Mouse (Mus musculus) cerebellum, adult 18-20 months (tissue): Measurements from ENCODE around the gene Bpgm.

Experiments used
- DNase-seq, 2 experiments: peaks; one replicate each; pipeline ENCODE4 v3.0.0; 2021

The Bpgm gene

DNA sequence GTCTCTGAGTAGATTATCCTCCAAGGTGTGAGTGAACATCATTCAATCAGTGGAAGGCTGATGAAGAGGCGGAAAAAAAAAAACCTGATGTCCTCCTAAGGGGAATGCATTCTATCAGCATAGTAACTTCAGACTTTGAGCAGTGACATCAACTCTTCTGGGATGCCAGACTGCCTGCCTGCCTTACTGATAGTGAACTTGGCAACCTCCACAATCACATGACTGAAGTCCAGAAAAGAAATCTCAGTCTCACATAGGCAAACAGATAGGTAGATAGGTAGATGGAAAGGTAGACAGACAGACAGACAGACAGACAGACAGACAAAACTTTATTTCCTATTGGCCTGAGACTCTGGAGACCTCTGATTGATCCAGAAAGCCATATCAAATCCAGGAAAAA is 57.0 kb downstream of the Bpgm start:
- no peak for DNase-seq

DNA sequence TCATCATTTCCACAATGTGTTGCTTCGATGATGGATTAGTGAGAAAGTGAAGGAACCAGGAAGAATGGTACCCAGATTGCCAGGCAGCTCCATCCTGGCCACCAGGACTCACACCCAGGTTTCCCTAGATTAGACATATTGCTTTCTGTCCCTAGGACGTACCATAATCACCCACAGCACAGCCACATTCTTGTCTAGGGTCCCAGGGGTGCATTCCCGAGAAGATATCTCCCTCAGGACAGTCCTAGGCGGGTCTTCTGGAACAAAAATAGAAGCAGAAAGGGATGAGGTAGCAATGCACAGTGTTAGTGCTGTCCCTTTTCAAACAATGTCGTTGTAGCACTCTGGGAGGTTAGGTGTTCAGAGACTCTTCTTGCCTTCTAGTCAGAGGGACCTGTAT is 57.9 kb downstream of the Bpgm start:
- DNase-seq: no peak

DNA sequence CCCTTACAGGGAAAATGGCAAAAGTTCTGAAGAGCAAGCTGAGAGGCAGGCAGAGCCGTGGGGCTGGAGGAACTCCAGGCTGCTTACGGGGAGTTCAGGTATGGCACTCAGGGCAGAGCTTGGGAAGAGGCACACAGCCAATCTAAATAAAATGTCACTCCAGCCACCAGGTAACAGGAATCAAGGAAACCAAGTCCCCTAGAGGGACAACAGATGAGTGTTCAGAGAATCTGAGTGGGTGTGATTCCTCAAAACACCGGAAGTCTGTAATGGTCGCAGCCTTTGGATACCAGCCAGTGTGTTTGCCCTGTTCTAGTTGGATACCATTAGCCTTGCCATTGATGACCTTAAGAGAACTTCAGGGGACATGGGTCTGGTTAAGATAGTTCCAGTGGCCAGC is 66.9 kb downstream of the Bpgm start:
- DNase-seq: no peak

DNA sequence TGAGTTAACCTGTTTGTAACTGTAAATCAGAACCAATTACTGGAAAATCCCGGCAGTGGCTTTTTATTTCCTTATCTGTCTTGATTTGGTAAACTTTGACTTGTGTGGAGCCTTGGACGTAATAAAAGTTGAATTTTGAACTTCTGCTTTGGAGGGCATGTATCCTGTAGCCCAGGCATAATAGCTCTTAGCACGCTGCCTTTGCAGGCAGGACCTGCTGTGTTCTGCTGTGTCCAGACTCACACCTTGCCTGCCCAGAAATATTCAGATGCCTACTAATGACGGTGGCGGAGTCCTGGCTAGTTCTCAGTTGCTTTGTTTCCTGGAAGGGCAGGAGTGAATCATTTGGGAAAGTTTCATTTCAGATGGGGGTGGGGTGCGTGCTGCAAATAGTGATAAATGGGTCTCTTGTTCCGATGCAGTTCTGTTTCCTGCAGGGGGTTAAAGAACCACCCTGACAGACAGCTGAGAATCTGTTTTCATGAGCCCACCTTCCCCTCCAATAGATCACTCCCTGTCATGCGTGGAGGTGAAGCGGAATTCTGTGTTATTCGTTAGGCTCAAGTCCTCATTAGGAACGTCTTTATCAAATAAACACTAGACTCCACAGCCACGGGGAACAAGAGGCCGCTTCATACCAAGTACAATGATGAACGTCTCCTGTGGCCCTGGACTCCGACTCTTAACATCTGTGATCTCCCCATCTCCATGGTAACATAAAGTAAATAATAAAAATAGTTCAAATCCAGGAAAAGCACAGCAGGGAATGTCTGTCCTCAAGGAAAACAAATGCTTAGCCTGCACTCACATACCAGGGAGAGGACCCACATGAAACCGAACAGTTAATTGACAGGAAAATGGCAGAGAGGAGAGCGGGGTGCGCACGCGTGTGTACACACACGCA is 67.5 kb downstream of the Bpgm start:
- no peak for DNase-seq

DNA sequence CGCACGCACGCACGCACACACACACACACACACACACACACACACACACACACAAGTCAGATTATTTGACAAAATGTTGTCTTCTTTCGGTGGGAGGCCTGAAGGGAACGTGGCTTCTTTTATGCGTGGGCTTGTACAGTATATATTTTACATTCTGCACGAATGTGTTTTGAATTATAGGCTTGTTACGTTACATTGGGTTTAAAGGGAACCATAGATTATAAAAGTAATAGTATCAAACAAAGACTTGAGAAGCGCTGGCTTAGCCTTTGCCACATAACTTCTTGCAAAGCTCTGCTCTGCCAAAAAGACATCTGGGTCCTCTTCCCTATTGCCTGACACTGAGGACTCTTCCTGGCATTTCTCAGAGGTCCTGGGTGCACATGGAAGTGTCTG is 68.2 kb downstream of the Bpgm start:
- DNase-seq: no peak

DNA sequence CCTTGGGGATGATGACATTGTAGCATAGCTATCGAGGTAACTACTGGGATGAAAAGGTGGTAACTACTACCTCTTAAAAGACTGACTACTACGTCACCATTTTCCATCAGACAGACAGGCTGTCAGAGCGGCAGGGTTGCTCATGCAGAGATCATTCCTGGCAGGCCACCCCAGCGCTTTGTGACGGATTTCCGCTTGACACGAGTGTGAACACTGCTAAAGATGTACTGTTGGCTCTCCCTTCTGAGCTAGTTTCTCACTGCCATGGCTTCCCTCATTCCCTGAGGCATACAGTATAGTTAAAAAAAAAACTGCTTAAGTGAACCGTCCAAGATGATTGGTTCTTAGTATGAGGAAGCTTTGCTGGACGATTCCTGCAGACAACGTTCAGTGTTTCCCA is 69.3 kb downstream of the Bpgm start:
- DNase-seq: no peak

DNA sequence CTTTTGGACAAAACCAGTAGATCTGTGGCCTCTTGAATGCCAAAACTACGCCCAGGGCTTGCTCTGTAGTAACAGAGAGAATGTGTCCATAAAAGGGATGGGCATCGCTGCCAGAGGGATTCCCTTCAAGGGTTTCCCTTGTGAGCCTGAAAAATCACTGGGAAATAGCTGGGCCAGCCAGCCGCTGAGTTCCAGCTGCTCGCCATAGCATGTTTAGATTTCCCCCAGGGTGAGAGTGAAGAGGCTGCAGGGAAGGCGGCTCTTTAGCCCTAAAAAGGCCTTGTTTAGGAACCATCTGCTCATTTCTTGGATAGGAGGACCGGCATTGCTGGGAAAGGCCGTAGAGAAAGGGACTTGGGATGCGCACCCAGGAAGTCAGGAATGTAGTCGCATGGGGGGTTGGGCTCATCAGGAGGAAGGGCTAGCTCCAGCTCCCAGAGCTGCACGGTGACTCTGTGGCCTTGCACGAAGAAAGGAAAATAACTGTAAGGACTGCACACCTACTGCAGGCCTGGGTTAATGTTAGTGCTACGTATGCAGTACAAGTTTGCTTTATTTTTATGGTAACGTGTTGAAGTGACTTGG is 72.5 kb downstream of the Bpgm start:
- no peak for DNase-seq

DNA sequence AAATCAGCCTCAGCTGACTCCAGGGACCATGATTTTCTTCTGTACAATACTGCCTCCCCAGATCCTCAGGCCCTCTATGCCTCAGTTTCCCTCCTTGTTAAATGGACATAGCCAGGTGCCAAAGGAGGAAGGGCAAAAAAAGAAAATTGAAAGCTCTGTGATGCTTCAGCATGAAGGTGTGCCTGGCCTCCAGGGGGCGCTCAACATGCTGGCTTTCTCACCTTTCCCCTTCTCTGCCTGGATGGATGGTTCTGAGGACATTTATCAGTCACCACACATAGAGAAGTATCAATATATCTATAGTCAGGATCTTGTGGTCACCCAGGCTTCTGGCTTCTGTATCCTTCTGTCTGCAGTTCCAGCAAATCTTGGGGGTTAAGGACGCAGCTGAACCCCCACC is 73.0 kb downstream of the Bpgm start:
- peak; percentile 68 to 71 for DNase-seq

DNA sequence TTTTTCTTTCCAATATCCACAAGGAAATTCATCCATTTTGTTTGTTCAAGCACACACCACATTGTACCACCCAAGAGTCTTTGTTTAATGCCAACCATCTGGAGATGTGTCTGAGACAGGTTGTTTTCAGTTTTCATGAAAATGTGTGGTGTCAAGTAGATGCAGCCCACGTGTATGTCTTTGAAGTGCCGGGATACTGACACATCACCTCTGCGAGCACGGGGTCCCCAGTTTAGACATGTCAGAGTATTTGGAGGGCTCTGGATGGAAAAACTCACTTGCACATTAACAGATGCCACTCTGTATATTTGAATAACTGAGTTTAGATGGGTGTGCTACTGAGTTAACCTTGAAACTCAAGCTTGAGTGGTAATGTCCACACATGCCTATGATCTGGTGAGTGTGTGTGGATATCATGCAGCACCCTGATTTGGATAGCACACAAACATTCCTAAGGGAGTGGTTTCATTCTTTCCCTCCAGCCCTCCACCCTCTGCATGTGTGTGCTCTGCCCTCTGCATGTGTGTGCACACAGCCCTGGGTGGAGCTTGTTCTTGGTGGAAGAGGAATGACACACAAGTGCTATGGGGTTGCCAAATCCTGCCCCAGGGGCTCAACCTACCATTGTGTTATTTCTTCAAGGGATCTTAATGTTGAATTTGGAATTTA is 76.6 kb downstream of the Bpgm start:
- no peak for DNase-seq

DNA sequence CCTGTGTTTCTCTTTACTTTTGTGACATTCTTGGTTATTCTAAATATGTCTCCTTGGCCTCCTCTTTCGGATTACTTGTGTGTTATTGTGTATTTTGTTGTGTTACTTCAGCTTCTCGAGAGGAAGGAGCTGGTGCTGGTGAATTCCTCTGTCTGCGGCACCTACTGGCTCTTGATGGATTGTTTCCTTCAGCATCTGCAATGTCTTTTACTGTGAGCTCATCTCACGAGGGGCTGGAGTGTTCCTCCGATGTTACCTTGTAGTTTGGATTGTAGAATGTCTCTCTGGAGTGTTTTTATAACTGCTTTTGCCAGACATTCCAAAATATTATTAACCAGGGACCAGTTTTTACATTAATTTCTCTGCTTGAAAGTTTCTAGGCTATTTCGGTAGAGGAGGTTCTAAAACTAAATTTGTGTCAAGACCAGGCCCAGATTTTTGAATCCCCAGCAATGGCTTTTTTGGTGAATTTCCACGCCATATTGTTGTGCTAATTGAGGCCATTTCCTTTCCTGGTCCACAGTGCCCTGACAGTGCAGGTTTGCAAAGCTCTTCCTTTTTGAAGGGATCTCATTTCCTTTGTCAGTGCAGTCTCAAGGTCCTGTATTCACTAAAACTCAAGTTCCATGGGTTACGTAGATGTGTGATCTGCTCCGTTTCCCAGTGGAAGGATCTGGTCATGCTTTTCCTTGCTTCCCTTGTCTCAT is 78.4 kb downstream of the Bpgm start:
- DNase-seq: no peak
